Mouse (Mus musculus) myocyte (in vitro differentiated cells): ENCODE results near the gene Dusp14.
A peak's percentile ranks its signal among the peaks of the same experiment; 100 is the strongest.

ENCODE experiments used
- CEBPB ChIP-seq: IDR thresholded peaks from 2 replicates; pipeline ENCODE4 v1.6.1; 2011; ENCODE audit warnings: mild to moderate bottlenecking, moderate library complexity; ENCODE audit not compliant: poor library complexity, insufficient read depth, severe bottlenecking
- E2F4 ChIP-seq: IDR thresholded peaks from one replicate; pipeline ENCODE4 v1.6.1; 2011; ENCODE audit warnings: mild to moderate bottlenecking, control low read depth, moderate library complexity; ENCODE audit not compliant: insufficient read depth
- MAX ChIP-seq: IDR thresholded peaks from one replicate; pipeline ENCODE4 v1.6.1; 2011; ENCODE audit warnings: low read depth, mild to moderate bottlenecking, control low read depth
- MYOD1 ChIP-seq, 3 experiments: IDR thresholded peaks; one replicate each; pipeline ENCODE4 v1.6.1; 2011; ENCODE audit warnings: control low read depth in 2 of 3, low read depth in 2 of 3, mild to moderate bottlenecking in 2 of 3, moderate library complexity in 1 of 3; ENCODE audit not compliant: insufficient read length in 2 of 3, control insufficient read depth in 1 of 3
- MYOG ChIP-seq, 3 experiments: IDR thresholded peaks; one replicate each; pipeline ENCODE4 v1.6.1; 2011; ENCODE audit warnings: control low read depth in 2 of 3, low read depth in 2 of 3, mild to moderate bottlenecking in 2 of 3; ENCODE audit not compliant: insufficient read length in 2 of 3, control insufficient read depth in 1 of 3, insufficient read depth in 1 of 3
- POLR2A ChIP-seq: IDR thresholded peaks from one replicate; pipeline ENCODE4 v1.6.1; 2011; ENCODE audit warnings: low read depth, mild to moderate bottlenecking, control low read depth, moderate library complexity; ENCODE audit not compliant: insufficient read length
- POLR2AphosphoS2 ChIP-seq: IDR thresholded peaks from one replicate; pipeline ENCODE4 v1.6.1; 2011; ENCODE audit warnings: low read depth, control low read depth; ENCODE audit not compliant: insufficient read length
- TCF12 ChIP-seq: IDR thresholded peaks from one replicate; pipeline ENCODE4 v1.6.1; 2011; ENCODE audit warnings: mild to moderate bottlenecking, control low read depth; ENCODE audit not compliant: poor library complexity, insufficient read depth, severe bottlenecking
- USF1 ChIP-seq: IDR thresholded peaks from one replicate; pipeline ENCODE4 v1.6.1; 2011; ENCODE audit warnings: low read depth, mild to moderate bottlenecking, control low read depth, moderate library complexity

DNA sequence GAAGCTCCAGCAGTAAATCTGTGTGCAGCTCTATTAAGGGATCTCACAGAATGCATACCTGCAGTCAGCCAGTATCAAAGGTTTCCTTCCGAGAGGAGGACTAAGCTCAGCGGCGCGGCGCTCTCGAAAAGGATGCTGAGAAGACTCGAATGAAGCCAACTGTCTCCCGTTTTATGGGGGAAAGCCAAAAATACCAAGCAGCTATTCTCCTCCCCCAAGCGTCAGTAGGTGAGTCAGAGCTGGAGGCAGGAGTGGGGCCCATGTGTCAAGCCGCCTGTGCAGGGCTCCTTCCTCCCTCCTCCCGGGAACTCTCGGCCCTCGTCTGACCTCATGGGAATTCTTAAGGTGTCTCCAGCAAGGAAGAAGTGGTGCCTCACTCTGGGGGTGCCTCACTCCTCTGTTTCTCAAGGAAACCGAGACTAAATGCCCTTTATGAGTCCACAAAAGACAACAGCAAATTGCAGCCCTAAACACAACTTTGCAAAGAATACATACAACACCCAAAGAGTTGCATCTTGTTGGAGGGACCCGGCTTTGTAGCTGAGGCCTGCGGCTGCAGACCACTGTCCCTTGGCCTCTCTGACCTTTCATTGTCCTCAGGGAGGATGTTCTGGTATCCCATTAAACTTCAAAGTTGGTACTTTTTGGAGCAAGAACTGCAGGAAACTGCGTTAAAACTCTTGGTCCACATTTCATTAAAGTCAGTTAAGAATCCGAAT is 2.0 kb downstream of the Dusp14 start:
- TF ChIP-seq TCF12 (no peak), USF1 (no peak), POLR2A (peak; percentile 55), MYOD1 (IDR thresholded peaks at IDR 0.05; ENCODE audit: control insufficient read depth in 1 of 3, insufficient read length in 2 of 3, low read depth in 2 of 3) (peak in 1 of 3 experiments; percentile 44), POLR2AphosphoS2 (no peak), E2F4 (no peak), MYOG (IDR thresholded peaks at IDR 0.05; ENCODE audit: control insufficient read depth in 1 of 3, insufficient read depth in 1 of 3, insufficient read length in 2 of 3, low read depth in 2 of 3) (peak in 1 of 3 experiments; percentile 55), MAX (no peak), CEBPB (no peak)
